In genomic region chr11:116857183-116857850, GRCm38 (mm10) we compare ENCODE assay signal across 23 mouse cellular contexts. TPM values are rescaled to one million over a fixed set of nuclear protein-coding genes. Genes with fewer than 3 reads are reported as not detected.
DNase-seq lines count a peak whose midpoint lies in the region; ATAC-seq lines count a peak whose summit lies in the region.
"Had no signal": no experiment of that assay in that cellular context is flagged by ENCODE, and none has a peak within 500 bp of the region (broad histone marks: within the 10 kb centered on the region; RNA-seq: fewer than 3 reads in every experiment).

No protein-coding gene starts in this region.

- no peaks in the 10 kb centered on the region for H3K27me3 ChIP-seq in heart, embryonic 10.5 days (ENCODE audit: insufficient read depth, poor library complexity, severe bottlenecking)
- no peaks in the 10 kb centered on the region for H3K27me3 ChIP-seq in neural tube, embryonic 12.5 days (replicated peaks)
- H3K27me3 ChIP-seq: midbrain, embryonic 13.5 days had no signal

- H3K4me3 ChIP-seq in heart, embryonic 10.5 days: no peak overlapping the region
- no peak overlapping the region for H3K4me3 ChIP-seq in neural tube, embryonic 12.5 days
- H3K4me3 ChIP-seq: erythroblast, embryonic 14.5 days; midbrain, embryonic 13.5 days had no signal

- H3K4me1 ChIP-seq in heart, embryonic 10.5 days: peaks cover 19% of the 10 kb centered on the region
- H3K4me1 ChIP-seq in neural tube, embryonic 12.5 days: peaks cover 16% of the 10 kb centered on the region; the same call in 1 of the 2 replicates

- 0 out of 2 replicates have a peak overlapping the region, but pooled peaks have one; percentile 52 for H3K27ac ChIP-seq in heart, embryonic 10.5 days
- no peak overlapping the region for H3K27ac ChIP-seq in neural tube, embryonic 12.5 days
- H3K27ac ChIP-seq: midbrain, embryonic 13.5 days had no signal

- H3K36me3 ChIP-seq in heart, embryonic 10.5 days: peaks cover 41% of the 10 kb centered on the region
- H3K36me3 ChIP-seq in neural tube, embryonic 12.5 days: peaks cover 32% of the 10 kb centered on the region

- no peak overlapping the region for H3K4me2 ChIP-seq in neural tube, embryonic 12.5 days (replicated peaks)
- H3K4me2 ChIP-seq: liver, embryonic 11.5 days; midbrain, embryonic 13.5 days had no signal

- 32% methylated on average over 12 of the region's 12 CpGs for WGBS in heart, embryonic 10.5 days
- WGBS in neural tube, embryonic 12.5 days: 85% methylated on average over 12 of the region's 12 CpGs

- DNase-seq in heart, embryonic 10.5 days (ENCODE audit: low spot score): no peak
- no peak for DNase-seq in heart, adult 9 months (ENCODE audit: low spot score in 2 of 2)
- DNase-seq in neural tube, embryonic 10.5 days (ENCODE audit: extremely low spot score, low spot score): no peak
- peak; percentile 44 for DNase-seq in forelimb bud, embryonic 11.5 days (ENCODE audit: low read depth, low spot score)
- no peak for DNase-seq in Muller cell, postnatal 12 days (ENCODE audit: inconsistent ontology term)
- no peak for DNase-seq in adrenal gland, adult 8-10 months
- DNase-seq in spleen, adult 18-20 months: no peak
- DNase-seq: adrenal gland, postnatal 10 days; cerebellum, adult 9-11 months; gastrocnemius, postnatal 25 days; heart, postnatal 14 days; kidney, adult 2 months; kidney, postnatal 10 days; layer of hippocampus, postnatal 36 days; lung, adult 18-20 months; lung, postnatal 14 days; thymus, postnatal 36 days had no signal

- ATAC-seq in neural tube, embryonic 12.5 days (ENCODE audit: low FRiP score, low read depth): no peak
- ATAC-seq: forebrain, embryonic 14.5 days; midbrain, embryonic 13.5 days had no signal

- 0 out of 2 replicates have a peak overlapping the region, but pooled peaks have one; percentile 0 for H3K9ac ChIP-seq in neural tube, embryonic 12.5 days
- H3K9ac ChIP-seq: midbrain, embryonic 13.5 days had no signal

- no peaks in the 10 kb centered on the region for H3K9me3 ChIP-seq in heart, embryonic 10.5 days
- no peaks in the 10 kb centered on the region for H3K9me3 ChIP-seq in neural tube, embryonic 12.5 days
- H3K9me3 ChIP-seq: midbrain, embryonic 13.5 days had no signal

RNA-seq across cellular contexts. Expression of gene Srsf2, which starts 4.4 kb away (rescaled TPM):
- 577 and 728 TPM in 2 replicates for polyA plus RNA-seq in heart, embryonic 10.5 days (2016; fragmentation: Nextera tagmentation; extraction: Ambion mirVana)
- polyA plus RNA-seq in neural tube, embryonic 12.5 days (2016; fragmentation: Nextera tagmentation; extraction: Ambion mirVana): 791 and 816 TPM in 2 replicates
- total RNA-seq in adrenal gland, adult 8-10 months (2022): 100 to 1,000 TPM; 183 to 287 (median 255) TPM

RNA-seq across cellular contexts. Expression of gene Mfsd11, which starts 5.1 kb away (rescaled TPM):
- 27.0 and 27.1 TPM in 2 replicates for polyA plus RNA-seq in heart, embryonic 10.5 days (2016; fragmentation: Nextera tagmentation; extraction: Ambion mirVana)
- 48.2 and 49.3 TPM in 2 replicates for polyA plus RNA-seq in neural tube, embryonic 12.5 days (2016; fragmentation: Nextera tagmentation; extraction: Ambion mirVana)
- total RNA-seq in adrenal gland, adult 8-10 months (2022): 10 to 100 TPM; 45.7 to 69.2 (median 52.9) TPM

RNA-seq across cellular contexts. Expression of gene Jmjd6, which starts 14.1 kb away (rescaled TPM):
- polyA plus RNA-seq in heart, embryonic 10.5 days (2016; fragmentation: Nextera tagmentation; extraction: Ambion mirVana): 89.1 and 114 TPM in 2 replicates
- polyA plus RNA-seq in neural tube, embryonic 12.5 days (2016; fragmentation: Nextera tagmentation; extraction: Ambion mirVana): 92.0 and 94.4 TPM in 2 replicates
- total RNA-seq in adrenal gland, adult 8-10 months (2022): 10 to 100 TPM; 31.8 to 41.1 (median 33.4) TPM

RNA-seq across cellular contexts. Expression of gene Mettl23, which starts 14.2 kb away (rescaled TPM):
- polyA plus RNA-seq in heart, embryonic 10.5 days (2016; fragmentation: Nextera tagmentation; extraction: Ambion mirVana): 58.9 and 66.9 TPM in 2 replicates
- polyA plus RNA-seq in neural tube, embryonic 12.5 days (2016; fragmentation: Nextera tagmentation; extraction: Ambion mirVana): 63.7 and 64.0 TPM in 2 replicates
- total RNA-seq in adrenal gland, adult 8-10 months (2022): 10 to 100 TPM; 28.2 to 43.9 (median 32.6) TPM

RNA-seq across cellular contexts. Expression of gene Mxra7, which starts 29.5 kb away (rescaled TPM):
- polyA plus RNA-seq in heart, embryonic 10.5 days (2016; fragmentation: Nextera tagmentation; extraction: Ambion mirVana): 13.2 and 17.9 TPM in 2 replicates
- polyA plus RNA-seq in neural tube, embryonic 12.5 days (2016; fragmentation: Nextera tagmentation; extraction: Ambion mirVana): 91.2 and 110 TPM in 2 replicates
- 100 to 1,000 TPM in 2 of 4 experiments, 10 to 100 TPM in 2; 43.8 to 117 (median 81.5) TPM for total RNA-seq in adrenal gland, adult 8-10 months (2022)
- total RNA-seq: megakaryocyte, adult 5-6 weeks had no signal
